Mouse (Mus musculus): Measurements from ENCODE around the gene Bsn. TPM values are rescaled to one million over a fixed set of nuclear protein-coding genes. Genes with fewer than 3 reads are reported as not detected.

Gene Bsn
- polyA plus RNA-seq, 2 experiments from 2014 or later = 0.10 to 0.23 TPM

DNA sequence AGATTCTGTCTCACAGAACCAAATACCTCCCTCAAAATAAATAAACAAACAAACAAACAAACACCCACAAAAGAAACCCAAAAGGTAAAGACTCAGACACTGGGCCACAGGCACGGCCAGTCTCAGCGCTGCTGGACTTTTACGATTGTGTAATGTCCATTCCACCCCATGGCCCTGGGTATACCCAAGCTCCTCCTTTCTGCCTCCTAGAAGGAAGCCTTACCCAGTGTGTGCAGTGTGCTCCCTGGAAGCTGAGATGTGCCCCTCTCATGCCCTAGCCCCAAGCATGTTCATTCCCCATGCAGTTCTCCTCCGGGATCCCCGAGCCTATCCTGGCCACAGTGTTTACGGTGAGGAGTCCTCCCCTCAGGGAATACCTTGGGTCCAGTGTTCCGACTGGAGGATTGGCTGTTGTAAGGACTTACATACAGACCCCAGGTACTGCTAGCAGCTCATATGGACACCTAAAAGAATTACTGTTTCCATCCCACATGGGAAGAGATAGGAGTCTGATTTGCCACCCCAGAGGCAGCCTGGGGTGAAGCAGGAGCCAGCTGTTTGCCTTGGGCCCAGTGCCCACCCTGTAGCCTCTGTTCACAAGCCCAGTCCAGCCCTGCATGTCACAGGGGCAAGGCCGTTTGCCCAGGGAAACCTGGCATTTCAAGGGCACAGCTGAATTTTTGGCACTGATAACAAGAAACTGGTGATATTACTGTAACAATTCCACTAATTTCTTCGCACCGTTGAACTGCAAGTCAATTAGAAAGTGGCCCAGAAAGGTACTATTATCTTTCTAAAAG, 68.8 kb downstream of the Bsn start:
- no peak for ATAC-seq

DNA sequence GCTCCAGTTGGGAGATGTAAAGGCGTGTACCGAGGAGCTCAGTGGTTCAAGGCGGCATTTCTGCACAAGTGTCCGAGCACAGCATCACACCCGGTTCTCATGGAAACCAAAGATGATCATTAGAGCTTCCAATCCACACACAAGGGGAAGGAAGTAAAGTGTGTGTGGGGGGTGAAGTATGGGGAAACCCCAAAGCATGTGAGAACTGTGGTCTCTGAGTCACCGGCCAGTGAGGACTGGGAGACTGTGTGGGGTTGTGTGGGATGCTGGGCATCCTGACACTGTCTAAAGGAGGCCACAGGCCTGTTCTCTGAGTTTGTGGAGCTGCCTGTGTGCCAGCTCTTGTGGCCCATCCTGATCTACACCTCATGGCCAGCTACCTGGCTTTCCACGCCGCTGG, 69.5 kb downstream of the Bsn start:
- peak; percentile 45 for ATAC-seq

DNA sequence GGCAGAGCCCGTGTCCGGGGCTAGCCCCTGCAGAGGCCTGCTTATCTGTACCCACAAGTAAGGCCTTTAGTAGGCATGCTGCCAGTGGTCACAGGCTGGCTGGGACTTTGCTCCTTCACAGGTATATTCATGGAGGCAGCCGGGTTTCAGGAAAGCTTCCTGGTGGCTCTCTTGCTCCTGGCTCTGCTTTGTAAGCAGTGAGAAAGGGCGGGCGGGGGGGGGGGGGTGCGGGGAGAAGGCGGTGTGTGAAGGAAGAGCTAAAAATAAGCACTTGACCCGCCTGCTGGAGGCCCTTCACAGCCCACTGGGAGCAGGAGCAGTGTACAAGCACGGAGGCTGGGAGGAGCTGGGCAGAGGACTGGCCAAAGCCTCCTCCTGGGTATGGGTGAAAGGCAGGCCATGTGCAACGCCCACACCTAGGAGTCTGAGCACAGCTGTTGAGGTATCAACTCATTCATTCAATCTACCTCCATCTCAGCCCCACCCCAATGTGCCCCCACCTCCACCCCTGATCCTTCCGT, 70.2 kb downstream of the Bsn start:
- no peak for ATAC-seq

DNA sequence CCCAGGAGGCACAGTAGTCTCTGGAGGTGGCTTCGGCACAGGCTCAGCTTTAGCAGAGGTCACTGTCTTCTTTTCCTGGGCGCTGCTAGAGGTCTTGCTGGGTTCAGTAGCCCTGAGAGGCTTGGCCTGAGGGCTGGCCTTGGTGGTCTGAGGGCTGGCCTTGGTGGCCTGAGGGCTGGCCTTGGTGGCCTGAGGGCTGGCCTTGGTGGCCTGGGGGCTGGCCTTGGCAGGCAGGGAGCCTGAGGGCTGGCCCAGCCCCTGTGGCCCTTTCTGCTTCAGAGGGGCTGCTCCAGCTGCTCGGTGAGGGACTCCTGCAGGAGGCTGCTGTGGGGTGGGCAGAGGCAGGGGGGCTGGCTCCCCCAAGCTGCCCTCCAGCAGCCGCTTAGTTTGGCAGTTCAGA, 73.0 kb downstream of the Bsn start:
- ATAC-seq = no peak

DNA sequence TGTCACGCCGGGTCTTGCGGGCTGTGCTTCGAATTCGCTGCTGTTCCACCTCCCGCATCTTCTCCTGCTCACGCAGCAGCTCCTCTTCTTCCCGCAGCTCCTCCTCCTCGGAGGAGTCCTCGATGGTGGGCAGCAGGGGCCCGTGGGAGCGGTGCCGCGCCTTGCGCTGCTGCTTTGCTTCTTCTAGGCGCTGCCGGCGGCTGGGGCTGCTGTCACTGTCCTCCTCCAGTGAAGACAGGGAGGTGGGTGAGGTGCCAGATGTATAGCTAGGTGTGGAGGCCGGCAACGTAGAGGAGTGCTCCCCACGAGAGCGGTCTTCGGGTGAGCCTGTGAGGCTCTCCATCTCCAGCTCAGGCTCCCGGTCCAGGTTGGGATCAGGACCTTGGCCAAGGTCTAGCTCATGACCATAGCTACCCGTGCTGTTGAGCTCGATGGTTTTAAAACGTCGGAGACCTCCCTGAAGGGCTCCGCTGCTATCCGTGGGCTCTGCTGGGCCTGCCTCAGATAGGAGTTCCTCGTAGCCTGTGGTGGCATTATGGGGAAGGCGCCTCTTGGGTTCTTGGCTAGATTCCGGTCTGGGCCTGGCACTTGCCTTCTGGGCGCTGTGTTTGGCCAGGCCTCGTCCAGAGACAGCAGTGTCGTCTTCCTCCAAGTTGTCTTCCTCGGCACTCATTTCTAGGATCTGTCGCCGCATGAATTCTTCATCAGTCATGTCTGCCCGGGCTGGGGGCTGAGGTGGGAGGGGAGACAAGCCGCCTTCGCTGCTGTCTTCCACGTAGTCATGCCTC, 74.7 kb downstream of the Bsn start:
- no peak for ATAC-seq

DNA sequence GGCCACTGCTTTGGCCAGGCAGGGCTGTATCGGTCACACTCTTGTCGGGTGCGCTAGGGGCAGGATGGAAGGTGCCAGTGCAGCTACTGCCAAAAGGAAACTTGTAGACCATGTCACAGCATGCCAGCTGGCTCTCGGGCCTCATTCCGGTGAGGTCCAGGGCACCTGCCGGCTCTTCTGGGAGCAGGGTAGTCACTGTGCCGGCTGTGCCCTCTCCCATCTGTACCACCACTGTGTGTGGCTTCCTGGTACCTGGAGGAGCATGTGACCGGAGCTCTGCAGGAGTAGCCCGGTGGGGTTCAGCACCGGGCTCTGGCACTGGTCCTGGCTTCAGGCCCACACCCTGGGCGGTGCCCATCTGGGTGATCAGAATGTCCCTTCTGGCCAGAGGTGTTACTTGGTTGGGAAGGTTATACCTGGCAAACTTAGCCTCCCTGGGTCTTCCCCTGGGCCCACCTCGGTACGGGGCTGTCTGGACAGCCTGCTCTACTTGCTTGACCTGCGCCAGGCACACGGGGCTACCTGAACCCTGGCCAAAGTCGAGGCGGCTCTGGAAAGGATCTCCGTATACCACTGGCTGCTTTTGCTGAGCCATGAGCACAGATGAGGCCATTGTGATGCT, 77.4 kb downstream of the Bsn start:
- no peak for ATAC-seq

DNA sequence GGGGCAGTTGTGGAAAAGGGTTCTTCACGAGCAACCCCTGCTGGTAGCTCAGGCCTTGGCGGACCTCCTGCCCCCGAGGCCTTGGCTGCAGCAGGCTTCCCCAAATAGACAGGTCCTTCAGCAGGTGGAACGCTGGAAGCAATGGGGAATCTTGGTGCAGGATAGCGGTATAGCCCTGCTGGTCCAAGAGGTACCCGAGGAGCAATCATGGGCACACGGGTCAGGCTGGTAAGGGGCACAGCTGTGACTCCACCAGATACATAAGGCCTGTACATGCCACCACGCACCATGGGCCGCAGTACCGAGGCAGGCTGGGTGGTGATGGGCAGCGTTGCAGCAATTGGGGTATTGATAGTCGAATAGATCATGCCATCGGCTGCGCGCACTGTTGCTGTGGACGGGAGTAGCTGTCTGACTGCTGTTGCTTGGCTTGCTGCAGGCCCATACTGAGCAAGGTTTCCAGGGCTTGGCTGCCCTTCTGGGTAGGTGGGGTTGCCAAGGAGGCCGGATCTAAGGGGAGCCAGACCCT, 78.5 kb downstream of the Bsn start:
- no peak for ATAC-seq

DNA sequence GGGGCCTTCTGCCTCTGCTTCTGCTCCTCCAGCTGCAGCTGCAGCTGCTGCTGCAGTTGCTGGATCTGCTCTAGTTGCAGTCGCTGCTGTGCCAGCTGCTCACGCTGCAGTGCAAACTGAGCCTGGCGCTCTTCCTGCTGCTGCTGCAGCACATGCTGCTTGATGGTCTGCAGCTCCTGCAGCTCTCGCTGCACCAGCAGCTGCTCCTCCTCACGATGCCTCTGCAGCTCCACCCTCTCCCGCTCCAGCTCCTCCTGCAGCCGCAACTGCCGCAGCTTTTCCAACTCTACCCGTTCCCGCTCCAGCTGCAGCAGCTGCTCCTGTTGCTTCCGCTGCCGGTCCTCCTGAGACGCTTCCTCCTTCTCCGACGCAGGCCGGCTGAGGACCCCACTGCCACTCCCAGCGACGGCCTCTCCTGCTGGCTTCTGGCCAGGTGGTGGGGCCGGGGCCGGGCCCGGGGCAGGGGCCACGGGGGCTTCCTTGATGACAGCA, 79.0 kb downstream of the Bsn start:
- ATAC-seq = no peak

DNA sequence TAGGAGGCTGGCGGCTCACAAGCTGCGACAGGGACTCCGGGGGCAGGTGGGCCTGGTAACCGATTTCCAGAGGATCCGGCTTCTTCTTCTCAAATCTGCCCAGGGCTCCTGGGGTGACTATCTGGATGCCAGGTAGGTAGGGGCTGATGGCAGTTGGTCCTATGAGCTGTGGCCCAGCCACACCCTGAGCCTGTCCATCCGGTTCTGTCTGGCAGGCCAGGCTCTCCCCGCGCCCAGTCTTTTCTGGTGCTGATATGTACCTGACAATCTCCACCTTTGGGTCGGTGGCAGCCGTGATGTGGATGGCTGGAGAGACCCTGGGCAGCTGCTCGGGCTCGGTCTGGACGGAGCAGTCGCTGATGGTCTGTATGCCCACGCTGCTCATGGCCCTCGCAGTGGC, 80.0 kb downstream of the Bsn start:
- ATAC-seq = no peak

DNA sequence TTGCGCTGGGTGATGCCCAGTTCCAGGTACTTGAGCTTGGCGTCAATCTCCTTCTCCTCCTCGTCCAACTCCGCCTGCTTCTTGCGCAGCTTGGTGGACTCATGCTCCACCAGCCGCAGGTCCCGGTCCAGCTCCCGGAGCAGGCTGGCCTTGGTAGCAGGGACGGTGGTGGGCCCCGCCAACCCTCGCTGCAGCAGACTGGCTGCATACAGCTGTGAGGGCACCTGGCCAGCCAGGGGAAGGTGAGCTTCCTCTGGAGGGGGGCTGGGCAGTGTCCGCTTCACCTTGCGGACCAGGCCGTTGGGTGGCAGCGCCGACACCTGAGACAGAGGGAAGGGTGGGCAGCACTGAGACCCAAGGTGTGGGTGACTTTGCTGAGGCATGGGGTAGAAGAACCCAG, 82.3 kb downstream of the Bsn start:
- ATAC-seq = no peak

DNA sequence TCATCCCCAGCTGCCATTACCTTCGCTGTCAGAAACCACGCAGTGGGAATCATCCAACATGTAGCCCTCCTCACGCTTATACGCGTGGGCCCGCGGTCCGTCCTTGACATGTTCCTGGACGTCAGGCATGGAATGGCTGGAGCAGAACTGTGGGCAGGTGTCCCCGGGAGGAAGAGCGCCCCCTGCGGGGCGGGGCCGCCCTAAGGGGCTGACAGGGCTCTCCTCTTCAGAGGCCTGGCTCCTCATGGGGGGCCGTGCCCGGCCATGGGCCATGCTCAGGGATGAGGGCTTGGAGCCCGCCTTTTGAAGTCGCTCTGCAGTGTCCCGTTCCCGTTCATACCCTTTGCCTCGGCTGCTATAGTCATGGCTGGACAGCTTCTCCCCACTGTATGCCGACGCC, 84.1 kb downstream of the Bsn start:
- no peak for ATAC-seq

DNA sequence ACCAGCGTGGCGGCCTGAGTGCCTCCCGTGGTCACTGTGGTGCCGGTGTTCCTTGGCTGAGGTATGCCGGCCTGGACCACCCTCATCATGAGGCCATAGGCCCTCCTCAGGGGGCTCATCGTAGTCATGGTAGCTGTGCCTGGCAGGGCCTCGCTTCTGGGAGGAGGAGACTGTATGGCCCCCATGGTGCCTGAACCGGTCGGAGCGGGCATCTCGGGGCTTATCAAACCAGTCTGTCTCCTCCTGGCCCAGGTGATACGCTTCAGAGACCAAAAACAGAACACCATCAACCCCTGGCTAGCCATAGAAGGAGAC, 84.7 kb downstream of the Bsn start:
- no peak for ATAC-seq

DNA sequence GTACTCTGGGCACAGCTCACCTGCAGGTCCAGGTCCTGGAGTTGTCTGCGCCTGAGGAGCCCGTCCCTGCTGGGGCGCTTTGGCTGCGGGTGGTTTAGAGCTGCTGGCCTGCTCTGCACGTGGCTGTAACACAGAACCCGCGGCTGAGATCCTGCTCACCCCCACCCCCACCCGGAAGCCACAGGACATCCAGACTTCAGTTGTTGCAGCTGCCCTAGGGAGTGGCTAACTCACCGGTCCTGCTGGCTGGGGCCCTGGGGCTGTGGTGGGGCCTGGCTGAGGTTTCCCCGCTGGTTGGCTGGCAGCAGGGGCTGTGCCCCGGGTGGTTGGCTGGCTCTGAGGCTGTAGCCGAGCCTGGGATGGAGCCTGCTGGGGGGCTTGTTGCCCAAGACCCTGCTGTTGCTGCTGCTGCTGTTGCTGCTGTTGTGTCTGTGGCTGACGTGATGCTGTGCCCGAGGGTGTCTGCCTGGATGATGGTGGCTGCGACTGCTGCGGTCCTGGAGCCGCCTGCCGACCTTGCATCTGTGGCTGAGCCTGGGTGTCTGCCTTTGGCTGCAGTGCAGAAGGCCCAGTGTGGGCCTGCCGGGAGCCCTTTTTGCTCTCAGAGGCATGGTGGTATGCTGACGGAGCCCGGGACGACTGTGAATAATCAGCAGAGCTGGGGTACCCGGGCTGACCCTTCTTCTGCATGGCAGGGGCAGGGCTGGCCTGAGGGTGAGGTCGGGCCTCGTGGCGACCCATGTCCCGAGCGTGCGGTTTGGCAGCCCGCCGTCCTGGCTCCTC, 85.2 kb downstream of the Bsn start:
- ATAC-seq = peak; percentile 49

DNA sequence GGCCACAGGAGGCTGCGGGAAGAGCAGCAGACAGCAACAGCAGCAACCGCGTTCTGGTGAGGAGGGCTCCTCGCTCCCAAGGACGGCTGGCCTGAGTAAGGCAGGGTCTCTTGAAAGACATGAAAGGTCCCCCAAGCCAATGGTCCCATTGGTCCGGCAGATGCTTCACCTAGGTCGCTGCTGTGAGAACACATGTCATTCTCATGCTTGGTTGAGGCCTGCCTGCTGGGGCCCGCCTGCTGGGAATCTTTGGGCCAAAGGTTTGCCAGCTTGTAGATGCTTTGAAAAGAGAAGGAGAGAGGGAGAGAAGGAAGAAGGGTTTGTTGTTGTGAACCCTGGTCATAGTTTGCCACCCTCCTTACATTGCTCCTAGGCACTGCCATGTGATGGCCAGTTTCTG, 90.6 kb downstream of the Bsn start:
- no peak for ATAC-seq

DNA sequence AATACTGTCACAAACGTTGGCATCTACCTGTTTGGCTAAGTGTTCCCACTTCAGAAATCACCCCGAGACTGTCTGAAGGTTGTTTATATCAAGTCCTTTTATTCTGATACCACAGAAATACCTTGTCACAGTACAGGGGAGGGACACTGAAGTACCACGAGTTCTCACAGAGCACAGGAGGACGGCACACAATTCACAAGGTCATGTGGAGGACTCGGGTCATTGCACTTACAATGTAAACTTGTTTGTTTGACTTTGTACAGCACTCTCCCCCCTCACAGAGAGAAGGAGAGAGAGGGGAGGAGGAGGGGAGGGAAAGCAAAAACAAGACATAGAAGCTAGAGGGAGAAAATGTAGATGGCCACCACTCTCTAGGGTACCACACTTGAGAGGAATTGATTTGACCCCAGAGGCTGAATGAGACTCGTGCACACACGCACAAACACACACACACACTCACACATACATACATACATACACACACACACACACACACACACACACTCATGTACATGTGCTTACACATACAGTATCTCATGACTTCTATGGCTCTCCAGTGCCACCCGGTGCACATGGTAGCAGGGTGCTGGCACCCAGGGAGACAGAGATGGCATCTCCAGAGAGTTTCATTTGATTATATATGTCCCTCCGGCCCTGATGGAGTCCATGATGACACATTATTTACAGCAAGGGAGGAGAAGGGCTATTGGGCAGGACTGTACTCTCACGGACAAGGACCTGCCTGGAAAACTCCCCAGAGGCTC, 94.1 kb downstream of the Bsn start:
- no peak for ATAC-seq

DNA sequence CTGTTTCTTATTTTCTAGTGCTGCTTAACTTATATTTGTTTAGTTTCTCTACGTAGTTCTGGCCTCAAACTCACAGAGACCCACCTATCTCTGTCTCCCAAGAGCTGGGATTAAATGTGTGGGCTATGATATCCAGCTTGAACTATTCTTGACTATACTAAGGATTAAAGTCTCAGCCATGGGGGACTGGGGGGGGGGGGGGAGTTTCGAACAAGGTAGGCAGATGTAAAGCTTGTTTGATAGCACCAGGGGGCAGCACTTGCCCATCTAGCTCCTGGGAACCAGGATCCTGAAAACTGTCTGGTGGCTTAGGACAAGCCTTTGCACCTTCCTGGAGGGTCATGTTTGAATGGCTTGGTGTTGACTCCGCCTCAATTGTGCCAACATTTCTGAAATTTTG, 94.7 kb downstream of the Bsn start:
- peak; percentile 38 for ATAC-seq

DNA sequence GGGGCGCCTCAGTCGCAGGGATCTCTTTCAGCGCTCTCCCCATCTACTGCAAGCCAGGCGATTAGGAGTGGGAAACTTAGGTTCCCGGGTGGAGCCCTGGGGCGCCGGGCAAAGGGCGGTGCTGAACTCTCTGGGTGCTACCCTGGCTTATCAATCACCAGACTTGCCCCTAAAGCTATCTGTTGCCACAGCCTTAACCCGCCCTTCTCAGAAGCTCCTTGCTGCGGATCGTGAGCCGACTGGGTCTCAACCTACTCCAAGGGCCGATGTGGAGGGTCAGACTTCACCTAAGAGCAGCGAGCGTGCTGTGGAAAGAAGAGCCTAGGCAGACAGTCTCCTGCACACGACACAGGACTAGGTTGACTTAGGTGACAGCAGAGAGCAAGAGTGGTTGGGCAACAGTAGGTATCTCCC, 95.2 kb downstream of the Bsn start:
- no peak for ATAC-seq

DNA sequence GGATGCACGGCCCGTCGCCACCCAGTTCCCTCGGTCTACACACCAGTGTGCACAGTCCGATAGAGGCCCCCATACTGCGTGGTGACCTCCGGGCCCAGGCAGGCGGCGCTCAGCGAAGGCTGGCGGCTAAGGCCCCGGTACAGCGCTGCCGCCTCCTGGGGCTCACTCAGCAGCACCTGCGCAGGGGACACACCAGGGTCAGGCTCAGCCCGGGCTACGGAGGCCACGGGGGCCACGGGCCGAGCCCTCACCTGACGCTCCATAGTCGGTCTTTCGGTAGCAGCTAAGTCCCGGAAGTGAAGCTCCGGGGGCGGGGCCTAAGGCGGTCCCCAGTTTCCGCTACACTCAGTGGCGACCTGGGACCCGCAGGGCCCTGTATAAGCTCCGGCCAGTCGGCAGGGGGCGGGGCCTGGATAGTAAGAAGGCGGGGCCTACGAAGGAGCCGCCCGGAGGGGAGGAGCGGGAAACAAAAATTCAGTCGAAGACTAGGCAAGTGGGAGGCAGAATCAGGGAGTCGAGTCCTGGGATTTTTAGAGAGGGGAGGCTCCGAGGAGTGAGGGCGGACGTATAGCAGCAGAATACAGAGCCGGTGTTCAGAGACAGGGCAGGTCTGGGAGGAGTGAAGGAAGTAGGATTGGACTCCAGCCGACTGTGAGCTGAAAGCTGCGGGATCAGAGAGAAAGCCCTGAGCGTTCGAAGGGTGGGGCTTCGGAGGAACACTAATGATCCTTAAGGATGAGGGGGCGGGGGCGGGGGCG, 95.8 kb downstream of the Bsn start, which contains the start of gene Apeh:
Gene Apeh (minus strand): TSS at position 423 of the 758 bp plus-strand sequence.
- peak; percentile 95 for ATAC-seq

DNA sequence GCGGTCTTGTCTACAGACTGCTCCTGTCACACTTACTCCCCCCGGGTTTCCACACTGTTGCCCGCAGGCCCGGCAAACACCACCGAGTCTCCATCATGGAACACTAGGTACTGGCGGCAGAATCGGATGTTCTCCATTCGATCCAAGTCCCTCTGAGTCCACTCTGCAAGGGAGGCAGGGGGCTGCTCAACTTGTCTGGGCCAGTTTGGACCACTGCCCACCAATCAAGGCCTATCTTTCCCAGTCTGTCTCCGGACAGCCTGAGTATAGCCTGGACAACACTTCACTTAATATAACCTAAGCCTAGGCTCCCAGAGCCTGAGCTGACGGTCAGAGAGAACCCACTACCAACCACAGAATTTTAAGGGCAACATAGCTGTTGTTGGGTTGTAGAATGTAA, 96.6 kb downstream of the Bsn start:
- ATAC-seq = no peak

DNA sequence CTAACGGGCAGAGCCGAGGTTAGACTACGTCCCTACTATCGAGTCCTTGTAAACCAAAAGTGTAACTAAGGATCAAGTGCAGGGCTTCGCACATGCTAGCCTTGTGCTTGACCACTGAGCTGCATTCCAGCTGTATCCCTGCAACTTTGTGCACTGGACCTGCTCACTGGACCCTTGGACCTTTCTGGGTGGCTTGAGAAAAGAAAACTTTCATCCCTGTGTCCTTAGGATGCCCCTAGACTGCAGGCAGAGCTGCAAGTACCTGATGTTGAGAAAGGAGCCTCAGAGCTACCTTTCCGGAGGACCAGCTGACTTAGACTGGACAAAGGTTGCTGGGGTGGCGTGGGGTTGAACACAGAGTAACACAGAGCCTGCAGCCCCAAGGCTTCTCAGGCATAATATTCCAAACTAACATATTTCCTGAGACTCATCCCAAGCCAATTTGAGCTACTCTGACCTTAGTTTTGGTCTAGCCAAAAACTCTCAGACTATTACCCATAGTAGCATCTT, 99.5 kb downstream of the Bsn start:
- no peak for ATAC-seq

DNA sequence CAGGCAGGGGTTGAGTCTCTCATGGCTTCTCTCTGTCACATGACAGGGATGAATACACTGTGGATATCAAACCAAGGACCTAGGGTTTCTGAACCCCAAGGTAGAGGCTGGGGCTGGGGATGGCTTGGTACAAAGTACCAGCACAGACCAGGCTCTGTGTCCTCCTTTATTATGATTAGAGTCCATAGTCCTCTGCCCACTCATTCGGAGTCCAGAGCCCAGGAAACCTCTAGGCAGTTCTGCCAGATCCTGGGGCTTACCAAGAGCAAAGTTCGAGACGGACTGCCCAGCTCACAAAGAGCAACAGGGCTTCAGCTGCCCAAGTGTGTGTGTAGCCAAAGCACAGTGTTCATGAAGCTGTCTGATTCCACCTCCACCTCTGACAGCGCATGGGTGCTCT, 104.9 kb downstream of the Bsn start:
- ATAC-seq = no peak

All from CD4-positive, CD25-positive, alpha-beta regulatory T cell, adult 4 months (primary cell).